Mouse (Mus musculus) spleen, adult 2 months (tissue): Measurements from ENCODE around the gene Kank4. TPM values are rescaled to one million over a fixed set of nuclear protein-coding genes. Genes with fewer than 3 reads are reported as not detected.

Experiments used
- DNase-seq, 2 experiments: peaks; one replicate each; pipeline versions ENCODE4 v3.0.0 to v3.0.0-alpha.2; 2012 to 2021; ENCODE audit warnings: low spot score in 2 of 2, low read depth in 1 of 2
- H3K27ac ChIP-seq: fragments of 200-500 bp; 2 replicates; pipeline ENCODE4 v1.5.1; 2012; ENCODE audit warnings: low read length, inconsistent platforms; ENCODE audit not compliant: insufficient read depth
- H3K27me3 ChIP-seq: fragments of 200-500 bp; 2 replicates; pipeline ENCODE4 v1.6.1; 2012; ENCODE audit warnings: mild to moderate bottlenecking, moderate library complexity, low read length, inconsistent platforms; ENCODE audit not compliant: control insufficient read depth, insufficient read depth
- H3K36me3 ChIP-seq: fragments of 200-500 bp; 2 replicates; pipeline ENCODE4 v1.6.1; 2012; ENCODE audit warnings: mild to moderate bottlenecking, low read length, inconsistent platforms; ENCODE audit not compliant: control insufficient read depth, insufficient read depth
- H3K4me1 ChIP-seq: fragments of 200-500 bp; 2 replicates; pipeline ENCODE4 v1.6.1; 2011; ENCODE audit warnings: inconsistent platforms; ENCODE audit not compliant: control insufficient read depth, insufficient read depth, insufficient read length
- H3K4me3 ChIP-seq: fragments of 200-500 bp; 2 replicates; pipeline ENCODE4 v1.5.1; 2011; ENCODE audit warnings: mild to moderate bottlenecking, inconsistent platforms; ENCODE audit not compliant: insufficient read depth, insufficient read length; ENCODE audit errors: extremely low read depth
- CTCF ChIP-seq: fragments of 200-500 bp; IDR thresholded peaks from 2 replicates; pipeline ENCODE4 v1.5.1; 2011; ENCODE audit warnings: mild to moderate bottlenecking, inconsistent platforms; ENCODE audit not compliant: insufficient read depth, insufficient read length, insufficient replicate concordance; ENCODE audit errors: extremely low read depth
- POLR2A ChIP-seq: fragments of 200-500 bp; IDR thresholded peaks from 2 replicates; pipeline ENCODE4 v1.6.1; 2011; ENCODE audit warnings: low read depth, low read length, inconsistent platforms
- WGBS: fragments of 180-500 bp; shearing (Covaris S2); methylation state at CpG from one replicate; pipeline ENCODE4 v1.1.7; 2018; 5-methylcytosine and 5-hydroxymethylcytosine counted together
- polyA plus RNA-seq: library from polyadenylated mRNA; depleted of rRNA; stranded (reverse); fragments of >200 nt; gene quantifications from 2 replicates; pipeline ENCODE4 v1.2.3, GENCODE M21; 2012

Kank4 gene
- polyA plus RNA-seq, 1 experiment, result 0.15 TPM

DNA sequence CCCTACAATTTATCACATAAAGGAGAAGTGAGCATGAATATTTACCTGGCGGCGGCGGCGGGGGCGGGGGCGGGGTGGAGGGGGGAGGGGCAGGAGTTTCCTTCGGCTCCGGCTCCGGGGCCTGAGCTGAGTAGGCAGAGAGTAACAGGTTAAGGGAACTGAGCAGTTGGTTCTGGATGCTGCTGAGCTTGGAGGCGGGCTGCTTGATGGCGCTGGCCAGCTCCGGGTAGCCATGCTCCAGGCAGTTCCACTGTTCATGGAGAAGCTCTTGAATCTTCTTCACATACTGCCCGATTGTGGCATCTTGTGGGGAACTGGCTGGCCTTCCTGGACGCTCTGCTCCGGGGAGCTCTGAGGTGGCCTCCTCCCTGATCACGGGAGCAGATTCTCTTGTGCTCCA is 39.1 kb downstream of the Kank4 start:
- DNase-seq, result no peak
- 22% methylated on average over 16 of the region's 16 CpGs for WGBS
- Histone ChIP-seq H3K36me3 (no peaks in the 10 kb centered on the region), H3K4me1 (no peaks in the 10 kb centered on the region), H3K27ac (no peak overlapping the region), H3K4me3 (no peak overlapping the region), H3K27me3 (no peaks in the 10 kb centered on the region)
- TF ChIP-seq CTCF (no peak), POLR2A (no peak)

- TF ChIP-seq POLR2A, result no peak
- TF ChIP-seq CTCF, result no peak
- Histone ChIP-seq H3K4me1 (no peaks in the 10 kb centered on the region), H3K36me3 (no peaks in the 10 kb centered on the region), H3K27ac (no peak overlapping the region), H3K4me3 (no peak overlapping the region), H3K27me3 (no peaks in the 10 kb centered on the region)
- no peak for DNase-seq
- 55% methylated on average over 6 of the region's 6 CpGs for WGBS
Measured at GRCm38 (mm10) chr4:98777464-98777863, 39.9 kb downstream of the Kank4 start.

GRCm38 (mm10) chr4:98776721-98777427 is 40.5 kb downstream of the Kank4 start:
- 88% methylated on average over 10 of the region's 10 CpGs for WGBS
- H3K27ac ChIP-seq, result no peak overlapping the region
- H3K4me3 ChIP-seq, result no peak overlapping the region
- no peaks in the 10 kb centered on the region for H3K36me3 ChIP-seq
- no peaks in the 10 kb centered on the region for H3K4me1 ChIP-seq
- H3K27me3 ChIP-seq, result no peaks in the 10 kb centered on the region
- DNase-seq, result no peak
- no peak for TF ChIP-seq POLR2A
- TF ChIP-seq CTCF, result no peak

GRCm38 (mm10) chr4:98773785-98774184 is 43.6 kb downstream of the Kank4 start:
- Histone ChIP-seq H3K36me3 (no peaks in the 10 kb centered on the region), H3K4me1 (no peaks in the 10 kb centered on the region), H3K27ac (no peak overlapping the region), H3K27me3 (no peaks in the 10 kb centered on the region), H3K4me3 (no peak overlapping the region)
- 93% methylated on average over 5 of the region's 5 CpGs for WGBS
- no peak for TF ChIP-seq POLR2A
- no peak for TF ChIP-seq CTCF
- no peak for DNase-seq

DNA sequence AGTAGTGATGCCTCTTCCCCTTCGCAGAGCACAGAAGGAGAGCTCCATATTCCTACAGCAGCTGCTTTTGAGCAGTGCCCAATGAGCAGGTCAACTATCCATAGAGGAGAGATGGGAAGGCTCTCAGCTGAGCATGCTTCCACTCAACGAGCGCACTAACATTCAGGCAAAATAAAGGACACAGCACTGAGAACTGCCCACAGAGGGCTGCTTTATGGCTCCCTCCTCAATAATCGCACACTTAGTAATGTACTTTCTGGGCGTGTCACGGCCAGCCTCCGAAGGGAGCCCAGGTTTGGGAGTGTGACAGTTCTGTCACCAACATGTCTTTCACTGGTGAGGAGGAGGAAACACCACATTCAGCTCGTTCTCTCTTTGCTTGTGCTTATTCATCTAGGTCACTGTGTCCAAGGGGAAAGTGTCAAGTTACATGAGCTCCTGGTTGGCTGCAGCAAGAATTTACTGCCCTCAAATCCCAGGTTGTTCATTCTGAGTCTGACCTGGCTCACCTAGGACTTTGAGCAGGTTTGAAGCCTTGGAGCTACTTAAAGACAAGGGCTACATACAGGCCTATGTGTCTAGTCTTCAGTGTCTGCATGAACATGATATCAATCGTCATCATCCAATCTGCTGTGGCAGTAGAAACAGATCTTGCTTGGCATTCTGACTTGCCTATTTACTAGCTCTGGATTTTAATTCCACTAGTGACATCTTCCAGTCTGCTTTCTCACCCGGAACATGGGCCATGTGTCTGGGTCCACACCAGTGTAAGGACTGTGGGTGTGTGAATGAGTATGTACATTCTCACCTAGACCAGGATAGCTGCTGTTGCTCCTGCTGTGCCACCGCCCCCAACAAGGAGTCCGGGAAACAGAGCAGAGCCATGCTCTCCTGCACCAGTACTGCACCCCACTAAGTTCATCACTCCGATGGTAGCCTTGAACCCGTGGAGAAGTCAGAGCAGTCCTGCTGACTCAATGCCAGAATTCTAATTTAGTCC is 49.9 kb downstream of the Kank4 start:
- Histone ChIP-seq H3K27ac (no peak overlapping the region), H3K27me3 (no peaks in the 10 kb centered on the region), H3K4me3 (no peak overlapping the region), H3K36me3 (no peaks in the 10 kb centered on the region), H3K4me1 (no peaks in the 10 kb centered on the region)
- TF ChIP-seq CTCF (no peak), POLR2A (no peak)
- no peak for DNase-seq
- WGBS, result 82% methylated on average over 14 of the region's 14 CpGs

DNA sequence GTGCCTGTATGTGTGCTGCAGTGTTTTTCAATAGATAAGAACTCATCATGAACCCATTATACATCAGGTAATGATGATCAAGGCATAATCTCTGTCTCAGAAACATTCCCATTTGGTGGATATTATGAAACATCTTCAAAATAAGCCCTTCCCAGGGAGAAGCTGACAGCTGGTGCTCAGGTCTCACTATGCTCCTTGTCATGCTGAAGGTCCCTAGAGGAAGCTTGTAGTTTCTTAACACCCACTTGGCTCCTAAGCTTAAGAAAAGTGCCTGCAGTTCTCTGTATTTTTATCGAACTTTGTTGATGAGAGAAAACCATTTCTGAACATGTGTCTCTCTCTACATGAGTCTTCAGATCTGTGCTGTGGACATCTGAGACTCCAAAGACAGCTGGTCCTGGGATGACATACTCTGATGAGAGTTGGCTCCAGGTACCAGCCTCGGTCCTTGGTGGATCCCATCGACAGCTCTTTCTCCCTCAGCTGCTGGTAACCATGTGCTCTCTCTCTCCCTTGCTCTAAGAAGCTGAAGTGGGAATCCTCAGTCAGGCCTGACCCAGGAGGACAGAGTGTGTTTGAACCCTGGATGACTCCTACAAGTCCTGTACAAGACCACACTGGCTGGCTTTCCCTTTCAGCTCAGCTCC is 58.3 kb downstream of the Kank4 start:
- TF ChIP-seq CTCF, result no peak
- TF ChIP-seq POLR2A, result no peak
- DNase-seq, result no peak
- H3K4me1 ChIP-seq, result no peaks in the 10 kb centered on the region
- H3K4me3 ChIP-seq, result no peak overlapping the region
- H3K27me3 ChIP-seq, result no peaks in the 10 kb centered on the region
- H3K27ac ChIP-seq, result no peak overlapping the region
- 82% methylated on average over 3 of the region's 3 CpGs for WGBS
- H3K36me3 ChIP-seq, result no peaks in the 10 kb centered on the region
